Mouse (Mus musculus) left cerebral cortex, adult 18-20 months (tissue): ENCODE results near the gene Fancm. TPM values are rescaled to one million over a fixed set of nuclear protein-coding genes. Genes with fewer than 3 reads are reported as not detected.
"Not testable (repeated sequence)": the region's sequence is repeated elsewhere in the genome, so short reads cannot be mapped to it uniquely, and the experiment has no call there.

Experiments
- DNase-seq, 2 experiments: peaks; one replicate each; pipeline ENCODE4 v3.0.0; 2021 to 2022; ENCODE audit warnings: low spot score in 2 of 2, mixed read lengths in 1 of 2
- long read RNA-seq, 2 experiments: library from polyadenylated mRNA; stranded (forward); transcript quantifications; one replicate each; pipeline ENCODE4 v2.0.0; 2021
- total RNA-seq, 2 experiments: library from RNA; stranded (reverse); gene quantifications; 2 replicates each; pipeline ENCODE4 v1.2.3; 2021

Fancm gene
- 10 to 100 TPM; 12.7 to 14.2 TPM for total RNA-seq
- long read RNA-seq, experiment 1 = 0 reads
- long read RNA-seq, experiment 2, partial matches to known transcripts = 1 of 2 reads
- long read RNA-seq, experiment 2, other reads (novel, unspliced or antisense) = 1 of 2 reads

DNA sequence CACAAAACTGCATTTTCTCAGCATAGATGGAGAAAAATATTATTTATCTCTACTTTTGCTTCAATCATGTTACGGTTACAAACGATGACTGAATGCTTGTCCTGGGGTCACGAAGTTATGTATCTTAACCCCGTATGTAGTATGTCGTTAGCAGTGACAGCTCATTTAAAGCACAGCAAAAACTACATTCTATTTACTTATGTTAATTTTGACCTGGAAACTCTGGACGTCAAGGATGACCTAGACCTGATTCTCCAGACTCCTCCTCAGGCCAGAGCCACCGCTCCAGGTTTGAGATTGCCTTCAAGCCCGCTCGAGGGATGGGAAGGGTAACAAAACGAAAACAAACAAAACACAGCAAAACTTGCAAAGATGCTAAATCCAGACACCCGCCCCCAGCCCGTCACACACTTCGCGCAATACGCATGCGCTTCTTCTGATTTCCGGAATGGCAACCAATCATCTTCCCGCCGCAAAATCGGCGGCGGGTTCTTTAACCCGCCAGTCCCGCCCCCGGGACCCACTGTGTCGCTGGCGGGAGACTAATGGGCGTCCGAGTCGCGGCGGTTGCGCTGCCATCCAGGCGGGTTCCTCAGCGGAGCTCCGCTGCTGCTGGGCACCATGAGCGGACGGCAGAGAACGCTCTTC is at the start of gene Fancm:
TSS of gene Fancm (plus strand) at position 519 of the 648 bp plus-strand sequence.
- DNase-seq = peak; percentile 85 to 93

- DNase-seq = no peak
Measured at GRCm38 (mm10) chr12:65035839-65036189, 39.6 kb upstream of the Fancm start.

DNA sequence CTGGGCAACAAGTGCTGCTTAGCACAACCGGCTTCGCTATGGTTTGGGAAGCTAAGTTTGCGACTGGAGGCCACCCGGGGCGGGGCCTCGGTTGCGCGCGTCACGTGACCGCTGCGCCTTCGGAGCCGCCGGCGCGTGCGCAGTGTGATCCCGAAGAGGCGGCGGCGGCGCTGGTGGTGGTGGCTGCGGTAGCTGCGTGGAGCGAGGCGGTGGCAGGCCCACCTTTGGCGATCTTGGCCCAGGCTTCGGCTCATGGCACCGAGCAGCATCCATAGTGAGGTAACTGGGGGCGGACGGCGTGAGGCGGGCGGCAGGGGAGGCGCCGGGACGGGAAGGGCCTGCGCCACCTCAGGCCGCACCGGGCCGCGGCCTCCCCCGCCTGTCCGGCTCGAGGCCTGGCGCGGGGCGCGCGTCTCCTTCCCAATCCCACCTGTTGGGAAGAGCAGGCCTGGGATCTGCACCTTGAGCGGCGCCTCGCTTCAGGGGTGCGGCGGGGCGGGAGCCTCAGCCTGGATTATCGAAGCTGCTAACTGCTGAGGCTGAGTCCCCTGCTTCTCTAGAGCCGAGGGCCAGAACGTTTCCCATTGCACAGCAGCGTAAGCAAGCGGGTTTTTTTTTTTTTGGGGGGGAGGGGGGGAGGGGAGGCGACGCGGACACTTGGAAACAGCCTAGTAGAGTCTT is 39.1 kb upstream of the Fancm start, which contains the start of gene Prpf39:
TSS of gene Prpf39 (plus strand) at position 144 of the 681 bp plus-strand sequence.
- peak; percentile 89 to 93 for DNase-seq

GRCm38 (mm10) chr12:65036892-65037545 is 38.4 kb upstream of the Fancm start:
- DNase-seq = no peak

GRCm38 (mm10) chr12:65037546-65037937 is 37.9 kb upstream of the Fancm start:
- DNase-seq = no peak

DNA sequence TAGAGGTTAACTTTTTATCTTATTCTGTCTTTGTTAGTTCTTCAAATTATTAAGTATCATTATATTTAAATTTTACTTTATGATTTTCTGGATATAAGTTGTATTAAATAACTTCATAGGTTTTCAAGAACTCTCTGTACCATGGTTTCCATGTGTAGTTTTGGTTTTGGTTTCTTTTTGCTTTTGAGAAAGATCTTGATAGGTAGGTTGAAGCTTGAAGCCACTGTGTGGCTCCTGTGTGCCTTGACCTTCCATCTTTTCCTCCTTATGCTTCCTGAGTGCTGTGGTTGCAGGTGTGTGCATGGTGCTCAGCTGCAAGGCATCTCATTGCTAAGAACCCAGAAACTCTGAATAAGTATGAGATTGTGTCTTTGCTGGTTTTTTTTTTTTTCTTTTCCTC is 26.6 kb upstream of the Fancm start:
- DNase-seq = no peak

- DNase-seq = no peak
Measured at GRCm38 (mm10) chr12:65058203-65058602, 17.2 kb upstream of the Fancm start.

- no peak for DNase-seq
Measured at GRCm38 (mm10) chr12:65061082-65061481, 14.3 kb upstream of the Fancm start.

- no peak for DNase-seq
Measured at GRCm38 (mm10) chr12:65065241-65065640, 10.2 kb upstream of the Fancm start.

DNA sequence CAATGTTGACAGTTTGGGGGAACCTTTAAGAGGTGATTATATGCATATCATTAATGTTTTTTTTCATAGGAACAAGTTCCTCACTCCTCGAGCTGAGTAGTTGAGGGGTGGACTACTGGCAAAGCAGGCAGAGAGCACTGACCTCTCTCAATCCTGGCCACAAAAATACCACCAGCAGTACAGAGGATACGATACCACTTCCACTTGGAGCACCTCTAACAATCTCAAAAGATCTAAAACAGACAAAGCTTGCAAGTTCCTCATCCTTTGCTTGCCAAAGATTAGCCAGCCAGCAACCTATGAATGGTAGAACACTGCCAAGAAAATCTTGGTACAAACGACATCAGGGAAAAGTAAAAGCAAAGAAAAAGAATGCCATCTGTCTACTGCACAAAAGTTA is 9.2 kb upstream of the Fancm start:
- DNase-seq = no peak

DNA sequence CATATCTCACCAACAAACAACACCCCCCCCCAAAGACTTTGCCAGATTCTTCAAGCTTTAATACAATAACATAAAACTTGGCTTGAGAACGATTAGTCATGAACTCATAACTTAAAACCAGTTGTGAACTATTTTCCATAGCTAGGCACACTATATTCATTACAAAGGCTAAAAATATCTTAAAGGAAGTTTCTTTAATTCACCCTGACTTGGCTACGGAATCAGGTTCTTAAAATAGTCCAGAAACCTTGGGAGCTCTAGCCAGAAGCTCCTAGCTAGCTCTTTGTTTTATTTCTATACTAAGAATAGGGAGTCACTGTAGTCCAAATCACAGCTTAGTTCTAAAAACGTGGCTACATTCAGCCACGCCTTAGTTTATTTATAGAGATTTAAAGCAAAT is 7.0 kb upstream of the Fancm start:
- DNase-seq = no peak

- DNase-seq = no peak
Measured at GRCm38 (mm10) chr12:65072911-65073610, 2.3 kb upstream of the Fancm start.

- peak; percentile 97 for DNase-seq
Measured at GRCm38 (mm10) chr12:65073611-65074178, 1.7 kb upstream of the Fancm start, which contains the start of gene Fkbp3. Gene Fkbp3 (minus strand): TSS chr12:65074007.

DNA sequence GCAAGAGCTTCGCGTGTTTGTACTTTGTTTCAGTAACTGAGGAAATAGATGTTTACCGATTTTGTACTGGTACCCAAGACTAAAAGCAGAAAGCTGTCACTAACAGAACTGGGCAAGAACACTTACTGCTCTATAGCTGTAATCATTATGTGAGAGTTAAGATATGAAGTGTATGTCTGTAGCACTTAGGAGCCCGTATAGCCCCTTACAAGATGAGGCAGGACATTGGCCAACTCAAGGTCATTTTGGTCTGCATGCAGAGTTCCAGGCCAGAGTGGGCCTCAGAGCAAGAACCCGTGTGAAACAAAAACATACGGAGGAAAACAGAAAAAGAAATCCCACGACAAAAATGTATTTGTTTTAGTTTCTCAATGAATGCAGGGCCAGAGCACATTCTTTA is 752 bp upstream of the Fancm start:
- no peak for DNase-seq

DNA sequence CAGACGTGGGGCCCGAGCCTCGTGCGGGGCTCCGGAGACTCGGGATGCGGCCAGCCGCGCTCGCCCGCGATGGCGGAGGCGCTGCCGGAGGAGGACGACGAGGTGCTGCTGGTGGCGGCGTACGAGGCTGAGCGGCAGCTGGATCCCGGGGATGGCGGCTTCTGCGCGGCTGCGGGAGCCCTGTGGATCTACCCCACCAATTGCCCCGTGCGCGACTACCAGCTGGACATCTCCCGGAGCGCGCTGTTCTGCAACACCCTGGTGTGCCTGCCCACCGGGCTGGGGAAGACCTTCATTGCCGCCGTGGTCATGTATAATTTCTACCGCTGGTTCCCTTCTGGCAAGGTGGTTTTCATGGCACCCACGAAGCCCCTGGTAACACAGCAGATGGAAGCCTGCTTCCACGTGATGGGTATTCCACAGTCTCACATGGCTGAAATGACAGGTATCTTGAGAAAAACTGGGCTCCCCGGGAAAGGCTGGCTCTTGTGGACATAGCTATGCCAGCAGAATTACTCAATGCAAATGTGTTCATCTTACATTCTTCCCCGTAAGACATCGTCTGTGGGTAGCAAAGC is 419 bp downstream of the Fancm start:
- DNase-seq = no peak

- DNase-seq = no peak
Measured at GRCm38 (mm10) chr12:65076906-65077305, 1.5 kb downstream of the Fancm start.

- no peak for DNase-seq
Measured at GRCm38 (mm10) chr12:65108746-65109145, 33.3 kb downstream of the Fancm start.

DNA sequence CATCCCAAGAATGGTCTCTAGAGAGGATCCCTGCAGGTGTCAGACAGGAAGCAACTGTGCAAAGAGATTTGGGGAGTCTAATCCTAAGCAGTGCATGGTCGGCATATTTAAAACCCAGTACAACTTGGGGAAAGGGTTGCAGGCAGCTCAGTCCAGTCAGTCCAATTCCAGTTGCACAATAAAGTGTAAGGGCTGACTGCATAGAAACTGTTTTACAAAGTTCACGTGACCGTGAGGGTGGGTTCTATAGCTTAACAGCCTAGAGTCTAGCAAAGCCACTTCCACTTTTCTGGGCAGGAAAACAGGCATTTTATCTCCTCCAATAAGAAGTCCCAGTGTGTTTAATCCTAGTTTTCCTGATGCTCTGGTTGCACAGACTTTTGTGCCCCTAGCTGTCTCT is 36.1 kb downstream of the Fancm start:
- no peak for DNase-seq

- peak in 1 of 2 experiments; percentile 44 for DNase-seq
Measured at GRCm38 (mm10) chr12:65112811-65113210, 37.4 kb downstream of the Fancm start.

DNA sequence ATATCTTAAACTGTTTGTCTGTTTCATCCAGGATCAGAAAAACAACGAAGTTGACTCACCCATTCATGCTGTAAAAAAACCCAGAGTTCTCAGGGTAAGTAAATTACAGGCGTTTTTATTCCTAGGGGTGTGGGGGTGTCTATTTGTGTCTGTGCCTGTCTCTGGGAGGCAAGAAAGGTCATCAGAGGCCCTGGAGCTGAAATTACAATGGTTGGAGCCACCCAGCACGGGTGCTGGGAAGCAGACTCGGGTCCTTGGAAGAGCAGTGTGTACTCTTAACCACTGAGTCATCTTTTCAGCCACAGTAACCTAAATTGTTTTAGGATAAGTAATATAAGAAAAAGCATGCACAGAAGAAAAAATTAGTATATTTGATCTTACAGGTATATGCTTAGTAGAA is 38.5 kb downstream of the Fancm start:
- no peak for DNase-seq

DNA sequence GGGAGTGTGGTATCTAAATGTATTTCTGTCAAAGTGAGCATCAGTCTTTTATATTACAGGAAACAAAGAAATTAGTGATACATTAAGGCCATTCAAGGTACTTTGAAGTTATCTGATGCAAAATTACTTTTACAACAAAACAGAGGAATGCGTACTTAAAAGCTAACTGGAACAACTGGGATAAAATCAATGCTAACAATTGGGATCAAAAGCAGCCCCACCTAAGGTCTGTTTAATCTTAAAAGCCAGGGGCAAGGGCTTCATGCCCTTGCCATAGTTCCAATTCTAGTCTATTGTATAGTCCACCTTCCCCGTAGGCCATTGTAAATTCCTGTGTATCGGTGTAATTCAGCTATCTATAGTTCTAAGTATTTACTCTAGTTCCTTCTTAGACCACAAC is 39.6 kb downstream of the Fancm start:
- DNase-seq = not testable (repeated sequence)
